Mouse (Mus musculus) hindbrain, embryonic 16.5 days (tissue): ENCODE data around the gene Ftcd. TPM values are rescaled to one million over a fixed set of nuclear protein-coding genes. Genes with fewer than 3 reads are reported as not detected.

Experiments
- ATAC-seq: fragments of 200-750 bp; cut with Nextera tagmentation; 2 replicates; pipeline ENCODE4 v1.8.0; 2017; ENCODE audit warnings: moderate TSS enrichment, moderate library complexity
- H3K27ac ChIP-seq: fragments of 300-500 bp; sonication (generic); 2 replicates; pipeline ENCODE4 v1.5.1; 2014; ENCODE audit warnings: low read depth, mild to moderate bottlenecking, control low read depth, low read length, moderate library complexity
- H3K27me3 ChIP-seq: fragments of 300-500 bp; sonication (generic); replicated peaks from 2 replicates; pipeline ENCODE4 v1.6.1; 2014; ENCODE audit warnings: low read length; ENCODE audit not compliant: control insufficient read depth, insufficient read depth
- H3K36me3 ChIP-seq: fragments of 300-500 bp; sonication (generic); 2 replicates; pipeline ENCODE4 v1.6.1; 2014; ENCODE audit warnings: mild to moderate bottlenecking, low read length, moderate library complexity, mixed read lengths; ENCODE audit not compliant: control insufficient read depth, insufficient read depth
- H3K4me1 ChIP-seq: fragments of 300-500 bp; sonication (generic); 2 replicates; pipeline ENCODE4 v1.6.1; 2014; ENCODE audit warnings: low read depth, low read length; ENCODE audit not compliant: control insufficient read depth, insufficient read depth
- H3K4me2 ChIP-seq: fragments of 300-500 bp; sonication (generic); 2 replicates; pipeline ENCODE4 v1.6.1; 2014; ENCODE audit warnings: mild to moderate bottlenecking, low read length, control low read depth, moderate library complexity
- H3K4me3 ChIP-seq: fragments of 300-500 bp; sonication (generic); 2 replicates; pipeline ENCODE4 v1.5.1; 2014; ENCODE audit warnings: mild to moderate bottlenecking, low read length, control low read depth, moderate library complexity
- H3K9ac ChIP-seq: fragments of 300-500 bp; sonication (generic); 2 replicates; pipeline ENCODE4 v1.6.1; 2014; ENCODE audit warnings: low read depth, mild to moderate bottlenecking, control low read depth, low read length, moderate library complexity
- H3K9me3 ChIP-seq: fragments of 300-500 bp; sonication (generic); 2 replicates; pipeline ENCODE4 v1.6.1; 2014; ENCODE audit warnings: mild to moderate bottlenecking, low read length, moderate library complexity; ENCODE audit not compliant: control insufficient read depth
- WGBS: fragments of 180-500 bp; shearing (Covaris S2); extraction: QIAGEN DNeasy Blood & Tissue Kit; methylation state at CpG from one replicate; pipeline ENCODE4 v1.1.7; 2014; 5-methylcytosine and 5-hydroxymethylcytosine counted together
- polyA plus RNA-seq: library from polyadenylated mRNA; unstranded; fragments of >200 nt; fragmentation: Nextera tagmentation; extraction: Ambion mirVana; gene quantifications from 2 replicates; pipeline ENCODE4 v1.2.1, GENCODE M21; 2015

Gene Ftcd
- polyA plus RNA-seq, 1 experiment from 2014 or later: 0.08 TPM

DNA sequence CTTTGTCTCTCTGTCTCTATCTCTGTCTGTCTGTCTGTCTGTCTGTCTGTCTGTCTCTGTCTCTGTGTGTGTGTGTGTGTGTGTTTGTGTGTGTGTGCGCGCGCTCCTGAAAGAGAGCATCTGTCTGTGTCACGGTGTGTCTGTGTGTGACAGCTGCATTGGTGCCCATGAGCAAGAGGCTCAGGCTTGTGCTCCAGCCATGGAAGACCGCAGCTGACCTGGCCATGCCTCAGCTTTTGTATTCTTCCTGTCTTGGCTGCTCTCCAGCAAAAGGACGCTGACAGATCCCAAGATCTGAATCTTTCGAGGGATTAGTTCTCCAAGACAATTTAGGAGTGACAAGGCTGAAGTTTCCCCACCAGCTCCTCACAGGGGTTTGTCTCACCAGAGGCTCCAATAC is 49.5 kb downstream of the Ftcd start:
- ATAC-seq: no peak
- no peaks in the 10 kb centered on the region for H3K9me3 ChIP-seq

DNA sequence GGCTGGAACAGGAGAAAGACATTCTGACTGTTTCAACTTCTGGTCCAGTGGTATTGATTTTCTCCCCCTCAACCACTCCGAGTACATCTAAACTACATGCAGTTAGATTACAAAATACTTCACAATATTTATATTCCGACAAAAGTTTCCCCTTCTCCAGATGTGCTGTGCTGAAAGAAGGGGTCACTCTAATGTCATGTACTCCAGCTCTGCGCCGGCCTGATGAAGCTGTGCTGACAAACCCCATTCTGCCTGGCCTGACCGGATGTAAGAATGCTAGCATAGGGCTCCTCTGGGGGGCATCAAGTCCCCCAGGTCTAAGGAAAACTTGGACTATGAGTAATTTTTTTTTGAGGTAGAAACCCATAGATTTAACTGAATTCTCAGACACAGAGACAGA is 52.3 kb downstream of the Ftcd start:
- H3K4me3 ChIP-seq: no peak overlapping the region
- no peaks in the 10 kb centered on the region for H3K9me3 ChIP-seq
- H3K27me3 ChIP-seq: no peaks in the 10 kb centered on the region
- no peak overlapping the region for H3K27ac ChIP-seq
- no peaks in the 10 kb centered on the region for H3K4me1 ChIP-seq
- H3K4me2 ChIP-seq: no peak overlapping the region
- ATAC-seq: no peak
- H3K9ac ChIP-seq: no peak overlapping the region
- H3K36me3 ChIP-seq: no peaks in the 10 kb centered on the region
- 89% methylated on average over 5 of the region's 5 CpGs for WGBS

More for the DNA sequence above, 49.5 kb downstream of the Ftcd start:
- Histone ChIP-seq H3K27me3 (no peaks in the 10 kb centered on the region), H3K36me3 (no peaks in the 10 kb centered on the region), H3K27ac (no peak overlapping the region), H3K4me1 (no peaks in the 10 kb centered on the region), H3K4me3 (no peak overlapping the region), H3K9ac (no peak overlapping the region), H3K4me2 (no peak overlapping the region)
- WGBS: 60% methylated on average over 7 of the region's 7 CpGs

DNA sequence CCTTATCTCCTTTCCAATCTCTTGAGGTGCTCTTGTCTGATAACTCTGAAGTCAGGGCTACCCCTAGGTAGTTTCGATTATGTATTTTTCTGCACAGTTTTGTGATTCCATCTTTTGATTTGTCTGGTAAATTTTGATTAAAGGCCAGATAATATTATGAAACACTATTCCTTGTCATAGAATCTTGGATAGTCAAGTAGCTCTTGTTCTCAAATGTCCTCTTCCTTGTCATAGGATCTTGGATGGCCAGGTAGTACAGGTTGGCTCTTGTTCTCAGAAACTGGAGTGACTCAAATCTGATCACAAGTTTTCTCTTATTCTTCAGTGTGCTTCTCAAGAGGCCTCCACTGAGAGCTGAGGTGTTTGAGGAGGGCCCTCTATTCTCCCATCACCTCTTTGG is 55.2 kb downstream of the Ftcd start:
- no peaks in the 10 kb centered on the region for H3K9me3 ChIP-seq
- no peaks in the 10 kb centered on the region for H3K4me1 ChIP-seq
- no peak overlapping the region for H3K4me3 ChIP-seq
- no peaks in the 10 kb centered on the region for H3K36me3 ChIP-seq
- no peaks in the 10 kb centered on the region for H3K27me3 ChIP-seq
- ATAC-seq: no peak
- no peak overlapping the region for H3K4me2 ChIP-seq
- no peak overlapping the region for H3K27ac ChIP-seq
- 95% methylated on average over 1 of the region's 1 CpGs for WGBS
- H3K9ac ChIP-seq: no peak overlapping the region

DNA sequence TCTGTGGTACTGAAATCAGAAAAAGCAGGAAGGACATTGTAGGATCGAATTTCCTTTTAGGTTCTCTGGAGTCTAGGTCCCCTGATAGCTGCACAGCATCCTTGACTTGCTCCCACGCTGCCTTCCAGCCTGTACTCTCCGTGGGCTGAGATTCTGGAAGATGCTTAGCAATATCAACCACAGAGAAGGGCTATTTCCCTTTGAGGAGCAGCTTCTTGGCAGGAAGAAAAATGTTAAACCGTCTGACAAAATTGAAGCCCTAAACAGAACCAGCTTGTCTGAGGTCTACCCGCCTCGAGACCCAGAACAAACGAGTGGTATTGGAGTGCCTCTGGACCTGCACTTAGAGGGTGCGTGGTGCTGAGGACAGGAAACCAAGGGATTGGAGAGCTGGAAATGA is 57.2 kb downstream of the Ftcd start:
- H3K27me3 ChIP-seq: no peaks in the 10 kb centered on the region
- WGBS: 86% methylated on average over 8 of the region's 8 CpGs
- no peak overlapping the region for H3K4me2 ChIP-seq
- no peak overlapping the region for H3K27ac ChIP-seq
- no peaks in the 10 kb centered on the region for H3K4me1 ChIP-seq
- H3K9me3 ChIP-seq: no peaks in the 10 kb centered on the region
- no peak overlapping the region for H3K9ac ChIP-seq
- no peak for ATAC-seq
- no peaks in the 10 kb centered on the region for H3K36me3 ChIP-seq
- no peak overlapping the region for H3K4me3 ChIP-seq

DNA sequence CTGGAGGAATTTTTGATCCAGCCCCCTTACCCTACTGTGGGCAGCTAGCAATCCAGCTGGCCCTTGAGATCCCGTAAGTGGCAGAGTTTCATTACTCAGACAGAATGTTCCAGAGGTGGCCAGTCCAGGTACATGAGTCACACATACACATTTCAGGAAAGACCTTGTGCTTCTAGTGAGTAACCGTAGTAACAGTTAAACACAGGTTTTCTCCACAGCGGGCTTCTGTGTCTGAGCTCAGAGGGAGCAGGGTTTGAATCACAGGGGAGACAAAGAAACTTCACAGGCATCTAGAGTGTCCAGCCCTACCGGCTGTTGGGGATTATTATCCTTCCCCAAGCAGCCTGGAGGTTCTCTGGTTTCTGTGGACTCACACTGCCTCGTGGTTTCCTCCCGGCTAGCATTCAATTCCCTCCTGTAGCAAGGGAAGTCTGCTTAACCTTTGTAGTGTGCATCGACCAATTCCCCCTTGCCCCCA is 58.7 kb downstream of the Ftcd start:
- Histone ChIP-seq H3K9me3 (no peaks in the 10 kb centered on the region), H3K27me3 (no peaks in the 10 kb centered on the region), H3K27ac (no peak overlapping the region), H3K4me3 (no peak overlapping the region), H3K36me3 (no peaks in the 10 kb centered on the region), H3K4me2 (no peak overlapping the region), H3K9ac (no peak overlapping the region), H3K4me1 (no peaks in the 10 kb centered on the region)
- ATAC-seq: no peak
- WGBS: 55% methylated on average over 7 of the region's 7 CpGs

DNA sequence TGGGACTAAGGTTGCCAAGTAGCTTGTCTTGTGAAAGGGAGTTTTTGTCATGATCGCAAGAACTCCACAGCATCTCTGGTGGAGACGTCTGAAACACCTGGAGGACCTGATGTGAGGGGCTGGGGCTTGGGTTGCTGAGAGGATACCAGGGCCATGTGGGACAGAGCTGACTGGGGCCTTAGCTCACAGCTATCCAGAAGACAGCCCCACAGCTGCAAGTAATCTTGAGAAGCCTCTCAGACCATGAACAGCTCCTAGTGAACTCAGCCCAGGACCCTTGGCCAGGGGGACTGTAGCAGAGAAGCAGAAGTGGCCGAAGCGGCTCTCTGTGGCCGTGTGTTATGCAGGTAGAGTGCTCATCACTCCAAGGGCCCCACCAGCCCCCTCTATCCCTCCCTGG is 59.1 kb downstream of the Ftcd start:
- Histone ChIP-seq H3K4me1 (no peaks in the 10 kb centered on the region), H3K36me3 (no peaks in the 10 kb centered on the region), H3K4me3 (no peak overlapping the region), H3K9ac (no peak overlapping the region), H3K27ac (no peak overlapping the region), H3K27me3 (no peaks in the 10 kb centered on the region), H3K9me3 (no peaks in the 10 kb centered on the region), H3K4me2 (no peak overlapping the region)
- ATAC-seq: no peak
- 70% methylated on average over 5 of the region's 5 CpGs for WGBS

DNA sequence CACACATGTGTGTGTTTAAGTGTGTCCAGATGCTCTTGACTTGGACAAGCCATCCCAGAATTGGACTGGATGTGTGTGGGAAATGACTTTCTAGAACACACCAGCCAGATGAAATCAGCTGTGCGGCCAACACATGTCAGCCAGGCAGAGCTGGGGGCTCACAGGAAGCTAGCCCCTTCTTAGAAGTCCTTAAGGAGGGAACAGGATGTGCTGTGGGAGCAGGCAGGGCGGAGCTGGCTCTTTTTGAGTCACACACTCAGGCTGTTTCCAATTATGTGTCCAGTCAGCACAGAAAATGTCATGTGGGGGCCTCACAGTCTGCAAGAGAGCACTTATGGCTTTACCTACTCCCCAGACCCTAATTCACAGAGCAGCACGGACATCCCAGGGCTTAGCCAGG is 60.6 kb downstream of the Ftcd start:
- no peak overlapping the region for H3K27ac ChIP-seq

DNA sequence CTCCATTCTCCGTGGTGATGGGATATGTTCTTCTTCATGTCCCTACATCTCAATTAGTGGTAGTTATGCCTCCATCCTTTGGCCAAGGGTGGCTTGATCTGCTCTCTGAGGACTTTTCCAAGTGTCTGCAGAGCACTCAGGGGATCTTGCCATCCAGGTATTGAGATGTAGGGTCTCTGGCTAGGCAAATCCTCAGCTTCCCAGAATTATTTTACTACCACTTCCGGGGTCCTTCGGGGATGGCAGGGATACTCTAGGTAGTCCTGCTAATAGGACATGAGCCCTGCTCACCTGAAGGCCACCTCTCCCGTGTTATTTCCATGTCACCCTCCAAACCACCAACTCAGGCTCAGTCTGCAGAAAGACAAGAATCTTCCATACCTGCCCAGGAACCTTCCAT is 61.2 kb downstream of the Ftcd start:
- WGBS: 84% methylated on average over 4 of the region's 4 CpGs
- no peak overlapping the region for H3K4me3 ChIP-seq

More for the DNA sequence above, 60.6 kb downstream of the Ftcd start:
- no peaks in the 10 kb centered on the region for H3K9me3 ChIP-seq
- H3K36me3 ChIP-seq: no peaks in the 10 kb centered on the region
- no peaks in the 10 kb centered on the region for H3K27me3 ChIP-seq
- H3K4me1 ChIP-seq: no peaks in the 10 kb centered on the region
- WGBS: 67% methylated on average over 3 of the region's 3 CpGs
- ATAC-seq: no peak
- H3K4me2 ChIP-seq: no peak overlapping the region
- H3K4me3 ChIP-seq: no peak overlapping the region
- H3K9ac ChIP-seq: no peak overlapping the region

More for the DNA sequence above, 61.2 kb downstream of the Ftcd start:
- no peak overlapping the region for H3K4me2 ChIP-seq
- H3K27ac ChIP-seq: no peak overlapping the region
- H3K36me3 ChIP-seq: no peaks in the 10 kb centered on the region
- no peaks in the 10 kb centered on the region for H3K9me3 ChIP-seq
- no peak for ATAC-seq
- H3K9ac ChIP-seq: no peak overlapping the region
- no peaks in the 10 kb centered on the region for H3K27me3 ChIP-seq
- H3K4me1 ChIP-seq: no peaks in the 10 kb centered on the region
